Mouse (Mus musculus) kidney, adult 2 months (tissue): ENCODE measurements around the gene Cyp27b1. TPM values are rescaled to one million over a fixed set of nuclear protein-coding genes. Genes with fewer than 3 reads are reported as not detected.

Source experiments
- DNase-seq: peaks from one replicate; pipeline ENCODE4 v3.0.0; 2021
- H3K27ac ChIP-seq: fragments of 200-500 bp; 2 replicates; pipeline ENCODE4 v1.5.1; 2012; ENCODE audit warnings: low read depth, low read length, control low read depth, inconsistent platforms; ENCODE audit not compliant: insufficient read depth
- H3K27me3 ChIP-seq: fragments of 200-500 bp; replicated peaks from 2 replicates; pipeline ENCODE4 v1.6.1; 2012; ENCODE audit warnings: mild to moderate bottlenecking, moderate library complexity, low read length, inconsistent platforms; ENCODE audit not compliant: control insufficient read depth, insufficient read depth
- H3K36me3 ChIP-seq: fragments of 200-500 bp; 2 replicates; pipeline ENCODE4 v1.6.1; 2012; ENCODE audit warnings: mild to moderate bottlenecking, moderate library complexity, low read length, inconsistent platforms; ENCODE audit not compliant: control insufficient read depth, insufficient read depth
- H3K4me1 ChIP-seq: fragments of 200-500 bp; 2 replicates; pipeline ENCODE4 v1.6.1; 2011; ENCODE audit warnings: low read length; ENCODE audit not compliant: control insufficient read depth, insufficient read depth
- H3K4me3 ChIP-seq: fragments of 200-500 bp; 2 replicates; pipeline ENCODE4 v1.5.1; 2011; ENCODE audit warnings: mild to moderate bottlenecking, low read depth, low read length, control low read depth; ENCODE audit not compliant: insufficient read depth
- CTCF ChIP-seq: fragments of 200-500 bp; conservative IDR thresholded peaks from 2 replicates; pipeline ENCODE4 v1.5.1; 2011; ENCODE audit warnings: low read depth, mild to moderate bottlenecking, control low read depth, low read length, moderate library complexity, mixed read lengths; ENCODE audit not compliant: insufficient read depth, insufficient read length
- POLR2A ChIP-seq: fragments of 200-500 bp; IDR thresholded peaks from one replicate; pipeline ENCODE4 v1.6.1; 2011; ENCODE audit warnings: low read depth, low read length, control low read depth
- WGBS: fragments of 180-500 bp; shearing (Covaris S2); methylation state at CpG from one replicate; pipeline ENCODE4 v1.1.7; 2018; 5-methylcytosine and 5-hydroxymethylcytosine counted together
- polyA plus RNA-seq: library from polyadenylated mRNA; depleted of rRNA; stranded (reverse); fragments of >200 nt; gene quantifications from 2 replicates; pipeline ENCODE4 v1.2.3, GENCODE M21; 2012

Cyp27b1 gene
- polyA plus RNA-seq, 1 experiment: 14.3 TPM

- peak; percentile 57 for DNase-seq
- H3K4me1 ChIP-seq: no peaks in the 10 kb centered on the region; the same call in 1 of the 2 replicates
- H3K4me3 ChIP-seq: no peak overlapping the region
- no peaks in the 10 kb centered on the region for H3K36me3 ChIP-seq
- TF ChIP-seq POLR2A (no peak), CTCF (0 out of 2 replicates have a peak, but pooled peaks have one; percentile 1)
- WGBS: 16% methylated on average over 51 of the region's 51 CpGs
- H3K27ac ChIP-seq: no peak overlapping the region
- H3K27me3 ChIP-seq: no peaks in the 10 kb centered on the region
Observed at GRCm38 (mm10) chr10:127091507-127092396, 43.7 kb downstream of the Cyp27b1 start.

- WGBS: 61% methylated on average over 4 of the region's 4 CpGs
- no peak for DNase-seq
- Histone ChIP-seq H3K27ac (no peak overlapping the region), H3K4me1 (no peaks in the 10 kb centered on the region; the same call in 1 of the 2 replicates), H3K36me3 (no peaks in the 10 kb centered on the region), H3K27me3 (no peaks in the 10 kb centered on the region), H3K4me3 (no peak overlapping the region)
- TF ChIP-seq CTCF (no peak), POLR2A (no peak)
Observed at GRCm38 (mm10) chr10:127092742-127093141, 44.7 kb downstream of the Cyp27b1 start.

GRCm38 (mm10) chr10:127094382-127094802 is 46.3 kb downstream of the Cyp27b1 start:
- H3K27ac ChIP-seq: no peak overlapping the region
- no peaks in the 10 kb centered on the region; the same call in 1 of the 2 replicates for H3K4me1 ChIP-seq
- 16% methylated on average over 7 of the region's 7 CpGs for WGBS
- peak; percentile 44 for DNase-seq
- no peak for TF ChIP-seq CTCF
- TF ChIP-seq POLR2A: no peak
- peaks cover under 1% of the 10 kb centered on the region; the same call in 1 of the 2 replicates for H3K36me3 ChIP-seq
- H3K4me3 ChIP-seq: no peak overlapping the region
- no peaks in the 10 kb centered on the region for H3K27me3 ChIP-seq

GRCm38 (mm10) chr10:127098514-127098913 is 50.5 kb downstream of the Cyp27b1 start:
- Histone ChIP-seq H3K27ac (no peak overlapping the region), H3K4me3 (no peak overlapping the region), H3K36me3 (peaks cover 2% of the 10 kb centered on the region; the same call in 1 of the 2 replicates), H3K27me3 (no peaks in the 10 kb centered on the region), H3K4me1 (no peaks in the 10 kb centered on the region)
- 86% methylated on average over 20 of the region's 20 CpGs for WGBS
- TF ChIP-seq POLR2A: no peak
- no peak for TF ChIP-seq CTCF
- DNase-seq: no peak

GRCm38 (mm10) chr10:127099191-127099590 is 51.1 kb downstream of the Cyp27b1 start:
- Histone ChIP-seq H3K27ac (no peak overlapping the region), H3K36me3 (peaks cover 2% of the 10 kb centered on the region; the same call in 1 of the 2 replicates), H3K4me1 (no peaks in the 10 kb centered on the region), H3K4me3 (no peak overlapping the region), H3K27me3 (no peaks in the 10 kb centered on the region)
- no peak for DNase-seq
- no peak for TF ChIP-seq CTCF
- TF ChIP-seq POLR2A: no peak
- WGBS: 94% methylated on average over 10 of the region's 10 CpGs

- Histone ChIP-seq H3K4me3 (no peak overlapping the region), H3K27me3 (no peaks in the 10 kb centered on the region), H3K27ac (no peak overlapping the region), H3K4me1 (no peaks in the 10 kb centered on the region), H3K36me3 (peaks cover 2% of the 10 kb centered on the region; the same call in 1 of the 2 replicates)
- DNase-seq: no peak
- TF ChIP-seq CTCF (no peak), POLR2A (no peak)
- 92% methylated on average over 15 of the region's 15 CpGs for WGBS
Observed at GRCm38 (mm10) chr10:127099868-127100267, 51.8 kb downstream of the Cyp27b1 start.

- H3K27ac ChIP-seq: no peak overlapping the region
- TF ChIP-seq POLR2A (no peak), CTCF (no peak)
- no peak overlapping the region for H3K4me3 ChIP-seq
- DNase-seq: no peak
- no peaks in the 10 kb centered on the region for H3K27me3 ChIP-seq
- 79% methylated on average over 8 of the region's 8 CpGs for WGBS
- H3K36me3 ChIP-seq: peaks cover 2% of the 10 kb centered on the region; the same call in 1 of the 2 replicates
- no peaks in the 10 kb centered on the region for H3K4me1 ChIP-seq
Observed at GRCm38 (mm10) chr10:127100414-127100813, 52.4 kb downstream of the Cyp27b1 start.
